Comparison of ENCODE assay signal across 9 mouse cellular contexts in the genomic region with DNA sequence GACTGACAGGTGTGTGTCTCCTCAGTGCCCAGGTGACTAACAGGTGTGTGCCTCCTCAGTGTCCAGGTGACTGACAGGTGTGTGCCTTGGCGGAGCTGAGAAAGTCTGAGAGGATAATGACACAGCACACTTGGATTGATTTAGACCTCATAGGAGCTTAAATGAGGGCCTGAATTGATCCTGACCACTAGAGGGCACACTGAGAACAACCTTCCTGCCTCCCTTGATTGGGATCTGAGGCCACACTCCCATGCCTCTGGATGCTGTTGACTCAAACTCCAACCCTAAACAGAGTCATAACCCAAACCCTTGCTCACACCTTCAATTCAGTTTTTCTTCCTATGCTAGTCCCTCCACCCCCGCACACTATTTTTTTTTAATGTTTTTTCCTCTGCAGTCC. TPM values are rescaled to one million over a fixed set of nuclear protein-coding genes. Genes with fewer than 3 reads are reported as not detected.
A peak's percentile ranks its signal among the peaks of the same experiment; 100 is the strongest.
DNase-seq lines count a peak whose midpoint lies in the region; ATAC-seq lines count a peak whose summit lies in the region.
"Had no signal": no experiment of that assay in that cellular context is flagged by ENCODE, and none has a peak within 500 bp of the region (broad histone marks: within the 10 kb centered on the region; RNA-seq: fewer than 3 reads in every experiment).

No protein-coding gene starts in this region.

- peak; percentile 58 for DNase-seq in gastrocnemius, adult 18-20 months (ENCODE audit: low spot score)
- DNase-seq in gastrocnemius, adult 8-10 months (ENCODE audit: low spot score in 2 of 2): no peak
- peak; percentile 35 for DNase-seq in right cerebral cortex, adult 18-20 months
- no peak for DNase-seq in right cerebral cortex, postnatal 4 days
- DNase-seq in limb, embryonic 11.5 days (ENCODE audit: low spot score): peak; percentile 62
- peak; percentile 55 for DNase-seq in thymus, postnatal 14 days

- no peaks in the 10 kb centered on the region for H3K36me3 ChIP-seq in limb, embryonic 11.5 days (ENCODE audit: control insufficient read depth, insufficient read depth, low read length)

- H3K4me2 ChIP-seq in limb, embryonic 11.5 days (ENCODE audit: low read depth, severe bottlenecking): no peak overlapping the region

- no peak overlapping the region for H3K9ac ChIP-seq in limb, embryonic 11.5 days (ENCODE audit: low read length)

- peaks cover 16% of the 10 kb centered on the region for H3K27me3 ChIP-seq in limb, embryonic 11.5 days (ENCODE audit: control insufficient read depth, insufficient read depth, low read length)

- no peak overlapping the region for H3K4me3 ChIP-seq in limb, embryonic 11.5 days (ENCODE audit: low read depth, low read length)

- no peaks in the 10 kb centered on the region for H3K4me1 ChIP-seq in limb, embryonic 11.5 days (ENCODE audit: control insufficient read depth, insufficient read depth, low read length)

- ATAC-seq in common myeloid progenitor, adult 5-6 weeks (replicated peaks; ENCODE audit: low read depth, poor library complexity, severe bottlenecking): peak; percentile 72
- no peak for ATAC-seq in limb, embryonic 11.5 days (ENCODE audit: insufficient number of reproducible peaks, low FRiP score, low TSS enrichment, low read depth)
- no peak for ATAC-seq in cerebellum, adult (ENCODE audit: insufficient number of reproducible peaks, low FRiP score, low TSS enrichment)

- no peak overlapping the region for H3K27ac ChIP-seq in limb, embryonic 11.5 days (replicated peaks; ENCODE audit: low read depth, low read length)

- H3K9me3 ChIP-seq in limb, embryonic 11.5 days (ENCODE audit: control insufficient read depth, low read length): no peaks in the 10 kb centered on the region

- WGBS in limb, embryonic 11.5 days: 28% methylated on average over 2 of the region's 2 CpGs

RNA-seq across cellular contexts. Expression of a gene that starts 4.2 kb away (rescaled TPM):
- not detected for total RNA-seq in gastrocnemius, adult 18-20 months (2021)
- not detected for total RNA-seq in gastrocnemius, adult 8-10 months (2022)
- total RNA-seq in common myeloid progenitor, adult 5-6 weeks (2017): not detected in 2 replicates
- polyA plus RNA-seq in limb, embryonic 11.5 days (2014; fragmentation: Nextera tagmentation; extraction: Ambion mirVana): 0.75 and 1.3 TPM in 2 replicates

RNA-seq across cellular contexts. Expression of a gene that starts 21.8 kb away (rescaled TPM):
- total RNA-seq in gastrocnemius, adult 18-20 months (2021): 1 to 10 TPM; 1.0 to 2.0 TPM
- under 1 TPM; 0.58 to 0.62 (median 0.61) TPM for total RNA-seq in gastrocnemius, adult 8-10 months (2022)
- total RNA-seq in common myeloid progenitor, adult 5-6 weeks (2017): 1.6 and 2.4 TPM in 2 replicates
- 0.71 and 1.2 TPM in 2 replicates for polyA plus RNA-seq in limb, embryonic 11.5 days (2014; fragmentation: Nextera tagmentation; extraction: Ambion mirVana)

RNA-seq across cellular contexts. Expression of a gene that starts 29.9 kb away (rescaled TPM):
- total RNA-seq in gastrocnemius, adult 18-20 months (2021): 10 to 100 TPM; 17.4 to 28.5 TPM
- 10 to 100 TPM; 16.7 to 24.4 (median 18.0) TPM for total RNA-seq in gastrocnemius, adult 8-10 months (2022)
- 0.32 TPM in 1 of 2 replicates, not detected in the other for total RNA-seq in common myeloid progenitor, adult 5-6 weeks (2017)
- 43.0 and 44.1 TPM in 2 replicates for polyA plus RNA-seq in limb, embryonic 11.5 days (2014; fragmentation: Nextera tagmentation; extraction: Ambion mirVana)

RNA-seq across cellular contexts. Expression of a gene that starts 50.5 kb away (rescaled TPM):
- total RNA-seq in gastrocnemius, adult 18-20 months (2021): 1 to 10 TPM in 1 of 2 experiments, under 1 TPM in 1; 0.64 to 2.0 TPM
- total RNA-seq in gastrocnemius, adult 8-10 months (2022): 1 to 10 TPM; 1.0 to 1.8 (median 1.5) TPM
- total RNA-seq in common myeloid progenitor, adult 5-6 weeks (2017): 0.73 and 2.5 TPM in 2 replicates
- 59.3 and 63.2 TPM in 2 replicates for polyA plus RNA-seq in limb, embryonic 11.5 days (2014; fragmentation: Nextera tagmentation; extraction: Ambion mirVana)

RNA-seq across cellular contexts. Expression of a gene that starts 51.0 kb away (rescaled TPM):
- not detected for total RNA-seq in gastrocnemius, adult 18-20 months (2021)
- total RNA-seq in gastrocnemius, adult 8-10 months (2022): not detected
- not detected in 2 replicates for total RNA-seq in common myeloid progenitor, adult 5-6 weeks (2017)
- polyA plus RNA-seq in limb, embryonic 11.5 days (2014; fragmentation: Nextera tagmentation; extraction: Ambion mirVana): not detected in 2 replicates
- total RNA-seq: adrenal gland, adult 18-20 months had no signal

Comparison
In these comparisons a context has a peak if more than half of its experiments do, and no peak if none do; other contexts are left out.
1. DNase-seq: peak in gastrocnemius, adult 18-20 months (single experiment), right cerebral cortex, adult 18-20 months (single experiment), limb, embryonic 11.5 days (single experiment) and thymus, postnatal 14 days (single experiment); none in gastrocnemius, adult 8-10 months (0 of 2) and right cerebral cortex, postnatal 4 days (single experiment).
2. RNA of a gene that starts 29.9 kb away (total RNA-seq): 17.4 to 28.5 TPM in gastrocnemius, adult 18-20 months and 16.7 to 24.4 TPM in gastrocnemius, adult 8-10 months; 0.32 TPM in common myeloid progenitor, adult 5-6 weeks; every median in the first group is over 10 times any median in the second.